Mouse (Mus musculus) midbrain, postnatal 0 days (tissue): ENCODE data around the gene Nudt22. TPM values are rescaled to one million over a fixed set of nuclear protein-coding genes. Genes with fewer than 3 reads are reported as not detected.

Experiments
- ATAC-seq: fragments of 200-750 bp; cut with Nextera tagmentation; 2 replicates; pipeline ENCODE4 v1.8.0; 2017; ENCODE audit warnings: moderate number of reproducible peaks, mild to moderate bottlenecking, moderate TSS enrichment, moderate library complexity; ENCODE audit not compliant: low FRiP score
- DNase-seq: peaks from one replicate; pipeline ENCODE4 v3.0.0-alpha.2; 2015; ENCODE audit warnings: low spot score
- H3K27ac ChIP-seq: fragments of 300-500 bp; sonication (generic); 2 replicates; pipeline ENCODE4 v1.5.1; 2014; ENCODE audit warnings: low read depth, mild to moderate bottlenecking, low read length, mixed read lengths
- H3K27me3 ChIP-seq: fragments of 300-500 bp; sonication (generic); 2 replicates; pipeline ENCODE4 v1.6.1; 2014; ENCODE audit warnings: low read length, control low read depth, mixed read lengths; ENCODE audit not compliant: insufficient read depth
- H3K36me3 ChIP-seq: fragments of 300-500 bp; sonication (generic); 2 replicates; pipeline ENCODE4 v1.6.1; 2014; ENCODE audit warnings: low read length, control low read depth, mixed read lengths; ENCODE audit not compliant: insufficient read depth
- H3K4me1 ChIP-seq: fragments of 300-500 bp; sonication (generic); 2 replicates; pipeline ENCODE4 v1.6.1; 2014; ENCODE audit warnings: mild to moderate bottlenecking, control low read depth, antibody characterized with exemption, low read length, mixed read lengths; ENCODE audit not compliant: insufficient read depth
- H3K4me2 ChIP-seq: fragments of 300-500 bp; sonication (generic); 2 replicates; pipeline ENCODE4 v1.6.1; 2014; ENCODE audit warnings: low read depth, mild to moderate bottlenecking, low read length, mixed read lengths; ENCODE audit not compliant: poor library complexity, severe bottlenecking
- H3K4me3 ChIP-seq: fragments of 300-500 bp; sonication (generic); 2 replicates; pipeline ENCODE4 v1.5.1; 2014; ENCODE audit warnings: low read depth, mild to moderate bottlenecking, low read length, moderate library complexity
- H3K9ac ChIP-seq: fragments of 300-500 bp; sonication (generic); replicated peaks from 2 replicates; pipeline ENCODE4 v1.6.1; 2014; ENCODE audit warnings: mild to moderate bottlenecking, low read length, moderate library complexity, mixed read lengths; ENCODE audit not compliant: poor library complexity, severe bottlenecking
- H3K9me3 ChIP-seq: fragments of 300-500 bp; sonication (generic); 2 replicates; pipeline ENCODE4 v1.6.1; 2016; ENCODE audit warnings: low read length, control low read depth
- CTCF ChIP-seq: IDR thresholded peaks from 2 replicates; pipeline ENCODE4 v1.5.1; 2016; ENCODE audit warnings: antibody characterized with exemption, mild to moderate bottlenecking
- WGBS: fragments of 180-500 bp; shearing (Covaris S2); extraction: QIAGEN DNeasy Blood & Tissue Kit; methylation state at CpG from one replicate; pipeline ENCODE4 v1.1.7; 2014; 5-methylcytosine and 5-hydroxymethylcytosine counted together
- polyA plus RNA-seq: library from polyadenylated mRNA; unstranded; fragments of >200 nt; fragmentation: Nextera tagmentation; extraction: Ambion mirVana; gene quantifications from 2 replicates; pipeline ENCODE4 v1.2.1, GENCODE M21; 2015
- total RNA-seq: library from RNA; depleted of rRNA; stranded (reverse); fragments of >200 nt; gene quantifications from 2 replicates; pipeline ENCODE4 v1.2.3, GENCODE M21; 2014

Nudt22 gene
- total and polyA plus RNA-seq, 2 experiments from 2014 or later = 17.8 to 19.6 TPM

DNA sequence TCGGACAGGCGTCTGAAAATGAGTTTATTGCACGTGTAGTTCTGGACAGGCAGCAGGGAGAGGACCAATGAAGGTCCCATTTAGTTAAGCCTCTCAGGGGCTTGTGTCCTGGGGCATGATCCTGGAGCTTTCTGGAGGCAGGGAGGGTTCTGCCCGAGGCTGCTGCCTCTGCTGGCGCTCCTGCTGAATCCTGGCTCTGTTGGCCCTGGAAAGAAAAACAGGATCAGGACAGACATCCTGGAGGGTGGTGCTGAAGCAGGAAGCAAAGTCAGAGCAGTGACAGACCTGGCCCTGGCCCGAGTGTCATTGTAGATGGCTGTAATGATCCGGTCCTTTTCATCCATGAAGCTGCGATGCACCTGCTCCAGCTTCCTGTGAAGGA is 8.0 kb downstream of the Nudt22 start:
- 0 out of 2 replicates have a peak, but pooled peaks cover 9% of the 10 kb centered on the region for H3K36me3 ChIP-seq
- peak overlapping the region; percentile 89 for H3K9ac ChIP-seq
- H3K4me1 ChIP-seq = peaks cover 11% of the 10 kb centered on the region
- peak overlapping the region; percentile 80; the same call in 1 of the 2 replicates for H3K27ac ChIP-seq
- no peak for TF ChIP-seq CTCF
- no peaks in the 10 kb centered on the region for H3K27me3 ChIP-seq
- 4% methylated on average over 8 of the region's 8 CpGs for WGBS
- H3K4me3 ChIP-seq = peak overlapping the region; percentile 61
- DNase-seq = no peak
- no peaks in the 10 kb centered on the region for H3K9me3 ChIP-seq
- no peak for ATAC-seq
- peak overlapping the region; percentile 74 for H3K4me2 ChIP-seq

DNA sequence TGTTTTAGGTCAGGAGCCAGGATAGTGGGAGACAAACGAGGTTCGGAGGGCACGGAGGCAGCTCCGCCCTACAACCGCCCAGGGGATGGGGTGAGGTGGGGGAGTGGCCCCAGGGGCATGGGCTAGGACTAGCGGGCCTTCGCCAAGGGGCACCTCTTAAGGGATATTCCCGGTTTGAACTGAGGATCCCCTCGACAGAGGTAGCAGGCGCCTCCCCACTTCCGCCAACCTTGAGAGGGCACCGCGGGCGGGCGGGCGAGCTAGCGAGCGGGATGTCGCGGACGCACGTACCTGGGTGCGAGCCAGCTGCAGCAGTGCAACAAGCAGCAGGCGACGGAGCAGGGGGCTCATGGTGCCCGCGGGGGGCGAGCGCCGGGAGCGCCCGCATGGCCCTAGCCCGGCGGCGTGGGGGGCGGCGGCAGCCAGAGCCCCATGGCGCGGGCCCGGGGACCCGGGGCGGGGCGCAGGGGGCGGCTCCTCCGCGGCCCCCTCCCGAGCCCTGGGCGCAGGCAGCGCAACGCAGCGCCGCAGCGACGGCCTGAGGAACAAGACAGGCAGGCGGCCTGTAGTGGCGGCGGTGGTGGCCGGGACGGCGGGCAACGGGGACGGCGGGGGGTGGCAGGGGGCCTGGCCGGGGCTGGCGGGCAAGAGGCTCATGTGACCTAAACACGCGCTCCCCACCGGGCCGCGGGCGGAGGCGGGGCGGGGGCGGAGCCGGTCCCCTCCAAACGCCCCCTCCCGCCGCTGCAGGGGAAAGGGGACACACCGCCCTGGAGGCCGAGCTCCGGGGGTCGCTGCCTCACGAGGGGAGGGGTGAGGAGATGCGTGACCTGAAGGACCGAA is 8.6 kb downstream of the Nudt22 start, which contains the start of gene Vegfb:
Gene Vegfb (minus strand): TSS at position 591 of the 843 bp plus-strand sequence.
- Histone ChIP-seq H3K36me3 (0 out of 2 replicates have a peak, but pooled peaks cover 12% of the 10 kb centered on the region), H3K4me2 (peak within 1 kb of the TSS; percentile 74), H3K27me3 (no peaks in the 10 kb centered on the region), H3K4me3 (peak within 1 kb of the TSS; percentile 61), H3K9me3 (no peaks in the 10 kb centered on the region), H3K4me1 (peaks cover 9% of the 10 kb centered on the region), H3K27ac (peak within 1 kb of the TSS; percentile 80), H3K9ac (peak within 1 kb of the TSS; percentile 89)
- DNase-seq = peak; percentile 52
- WGBS = under 1% methylated on average over 54 of the region's 85 CpGs
- no peak for TF ChIP-seq CTCF
- ATAC-seq = peak; percentile 57

DNA sequence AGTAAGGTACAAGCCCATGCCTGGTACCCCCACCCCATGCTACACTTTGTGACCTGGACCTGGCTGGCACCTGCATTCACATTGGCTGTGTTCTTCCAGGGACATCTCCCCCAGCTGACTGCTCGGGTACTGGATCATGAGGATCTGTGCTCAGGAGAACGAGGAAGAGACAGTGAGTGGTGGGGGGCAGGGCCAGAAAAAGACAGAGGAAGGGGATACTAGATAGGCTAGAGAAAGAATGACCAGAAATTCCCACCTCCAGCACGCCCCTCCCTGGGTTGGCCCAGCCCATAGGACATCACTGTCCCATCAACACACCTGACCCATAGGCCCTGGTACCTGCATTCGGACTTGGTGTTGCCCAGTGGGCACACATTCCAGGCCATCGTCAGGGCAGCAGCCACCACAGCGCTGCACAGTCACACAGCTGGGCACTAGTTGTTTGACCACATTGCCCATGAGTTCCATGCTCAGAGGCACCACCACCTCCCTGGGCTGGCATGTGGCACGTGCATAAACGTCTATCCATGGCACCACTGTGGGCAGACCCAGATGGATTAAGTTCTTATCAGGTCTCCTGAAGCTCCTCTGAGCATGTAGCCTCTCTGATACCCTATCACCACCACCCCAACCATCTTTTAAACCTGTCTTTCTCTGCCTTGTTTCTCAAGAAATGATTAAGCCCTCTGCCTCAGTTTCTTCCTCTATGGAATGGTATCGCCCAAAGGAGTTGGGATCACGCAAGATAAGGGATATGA is 9.8 kb downstream of the Nudt22 start:
- H3K9ac ChIP-seq = no peak overlapping the region
- peak overlapping the region; percentile 74 for H3K4me2 ChIP-seq
- H3K27ac ChIP-seq = no peak overlapping the region
- no peak overlapping the region for H3K4me3 ChIP-seq
- no peaks in the 10 kb centered on the region for H3K27me3 ChIP-seq
- DNase-seq = no peak
- no peaks in the 10 kb centered on the region for H3K9me3 ChIP-seq
- 79% methylated on average over 10 of the region's 10 CpGs for WGBS
- 0 out of 2 replicates have a peak, but pooled peaks cover 14% of the 10 kb centered on the region for H3K36me3 ChIP-seq
- peaks cover 9% of the 10 kb centered on the region for H3K4me1 ChIP-seq
- TF ChIP-seq CTCF = no peak
- ATAC-seq = no peak

DNA sequence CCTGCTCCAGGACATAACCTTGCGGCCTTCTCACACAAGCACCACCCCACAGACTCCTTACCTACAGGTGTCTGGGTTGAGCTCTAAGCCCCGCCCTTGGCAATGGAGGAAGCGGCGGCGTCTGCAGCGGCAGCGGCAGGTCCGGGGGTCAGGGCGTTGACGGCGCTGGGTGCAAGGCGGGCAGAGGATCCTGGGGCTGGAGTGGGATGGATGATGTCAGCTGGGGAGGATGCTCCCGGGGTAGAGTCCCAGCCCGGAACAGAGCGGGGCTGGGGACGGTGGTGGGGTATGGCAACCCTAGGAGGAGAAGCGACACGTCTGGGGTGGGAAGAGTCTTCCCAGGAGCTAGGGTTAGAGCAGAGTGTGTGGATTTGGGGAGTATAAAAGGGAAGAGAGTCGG is 10.6 kb downstream of the Nudt22 start:
- no peak for DNase-seq
- H3K9me3 ChIP-seq = no peaks in the 10 kb centered on the region
- H3K9ac ChIP-seq = no peak overlapping the region
- H3K4me1 ChIP-seq = peaks cover 9% of the 10 kb centered on the region
- WGBS = 88% methylated on average over 19 of the region's 19 CpGs
- H3K27me3 ChIP-seq = no peaks in the 10 kb centered on the region
- no peak overlapping the region for H3K27ac ChIP-seq
- H3K36me3 ChIP-seq = 0 out of 2 replicates have a peak, but pooled peaks cover 14% of the 10 kb centered on the region
- H3K4me3 ChIP-seq = no peak overlapping the region
- TF ChIP-seq CTCF = no peak
- no peak for ATAC-seq
- H3K4me2 ChIP-seq = no peak overlapping the region

DNA sequence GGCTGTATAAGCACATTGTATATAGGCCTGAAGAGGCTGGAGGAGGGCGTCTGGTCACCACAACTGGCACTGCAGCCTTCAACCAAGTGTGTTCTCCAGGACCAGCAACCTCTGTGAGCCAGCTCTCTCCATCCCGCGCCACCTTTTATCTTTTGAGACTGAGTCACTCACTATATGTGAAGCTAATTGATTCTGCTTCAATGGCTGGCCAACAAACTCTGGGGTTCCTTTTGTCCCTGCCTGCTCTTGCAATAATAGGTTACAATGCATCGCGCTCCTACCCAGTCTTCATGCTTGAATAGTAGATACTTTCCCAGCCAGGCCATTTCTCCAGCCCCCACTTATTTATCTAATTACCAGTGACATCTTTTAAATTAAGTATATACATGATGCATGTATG is 12.3 kb downstream of the Nudt22 start:
- Histone ChIP-seq H3K9me3 (no peaks in the 10 kb centered on the region), H3K4me2 (no peak overlapping the region), H3K4me3 (no peak overlapping the region), H3K27ac (no peak overlapping the region), H3K9ac (no peak overlapping the region), H3K4me1 (peaks cover 14% of the 10 kb centered on the region), H3K27me3 (no peaks in the 10 kb centered on the region), H3K36me3 (0 out of 2 replicates have a peak, but pooled peaks cover 14% of the 10 kb centered on the region)
- no peak for ATAC-seq
- no peak for TF ChIP-seq CTCF
- DNase-seq = no peak
- 76% methylated on average over 5 of the region's 5 CpGs for WGBS
